Mouse (Mus musculus) limb, embryonic 12.5 days (tissue): ENCODE results near the gene Dhh. TPM values are rescaled to one million over a fixed set of nuclear protein-coding genes. Genes with fewer than 3 reads are reported as not detected.

Experiments used
- ATAC-seq: fragments of 200-750 bp; cut with Nextera tagmentation; 2 replicates; pipeline ENCODE4 v1.8.0; 2017; ENCODE audit warnings: low read depth, moderate TSS enrichment; ENCODE audit not compliant: insufficient number of reproducible peaks, insufficient read depth, low FRiP score, low TSS enrichment
- H3K27ac ChIP-seq: fragments of 300-500 bp; sonication (generic); 2 replicates; pipeline ENCODE4 v1.5.1; 2016; ENCODE audit warnings: mild to moderate bottlenecking, moderate library complexity
- H3K27me3 ChIP-seq: fragments of 300-500 bp; sonication (generic); 2 replicates; pipeline ENCODE4 v1.6.1; 2016; ENCODE audit warnings: mild to moderate bottlenecking, moderate library complexity
- H3K36me3 ChIP-seq: fragments of 300-500 bp; sonication (generic); 2 replicates; pipeline ENCODE4 v1.6.1; 2016; ENCODE audit warnings: mild to moderate bottlenecking, moderate library complexity
- H3K4me1 ChIP-seq: fragments of 300-500 bp; sonication (generic); replicated peaks from 2 replicates; pipeline ENCODE4 v1.6.1; 2016
- H3K4me2 ChIP-seq: fragments of 300-500 bp; sonication (generic); 2 replicates; pipeline ENCODE4 v1.6.1; 2016; ENCODE audit warnings: mild to moderate bottlenecking, moderate library complexity
- H3K4me3 ChIP-seq: fragments of 300-500 bp; sonication (generic); replicated peaks from 2 replicates; pipeline ENCODE4 v1.5.1; 2016; ENCODE audit warnings: mild to moderate bottlenecking
- H3K9ac ChIP-seq: fragments of 300-500 bp; sonication (generic); replicated peaks from 2 replicates; pipeline ENCODE4 v1.6.1; 2016; ENCODE audit warnings: mild to moderate bottlenecking, moderate library complexity
- H3K9me3 ChIP-seq: fragments of 300-500 bp; sonication (generic); 2 replicates; pipeline ENCODE4 v1.6.1; 2016; ENCODE audit warnings: mild to moderate bottlenecking, moderate library complexity
- WGBS: fragments of 180-500 bp; shearing (Covaris S2); methylation state at CpG from one replicate; pipeline ENCODE4 v1.1.7; 2016; 5-methylcytosine and 5-hydroxymethylcytosine counted together
- polyA plus RNA-seq: library from polyadenylated mRNA; unstranded; fragments of >200 nt; fragmentation: Nextera tagmentation; extraction: Ambion mirVana; gene quantifications from 2 replicates; pipeline ENCODE4 v1.2.1, GENCODE M21; 2016

Dhh gene
- polyA plus RNA-seq, 1 experiment from 2014 or later, result 0.74 TPM

DNA sequence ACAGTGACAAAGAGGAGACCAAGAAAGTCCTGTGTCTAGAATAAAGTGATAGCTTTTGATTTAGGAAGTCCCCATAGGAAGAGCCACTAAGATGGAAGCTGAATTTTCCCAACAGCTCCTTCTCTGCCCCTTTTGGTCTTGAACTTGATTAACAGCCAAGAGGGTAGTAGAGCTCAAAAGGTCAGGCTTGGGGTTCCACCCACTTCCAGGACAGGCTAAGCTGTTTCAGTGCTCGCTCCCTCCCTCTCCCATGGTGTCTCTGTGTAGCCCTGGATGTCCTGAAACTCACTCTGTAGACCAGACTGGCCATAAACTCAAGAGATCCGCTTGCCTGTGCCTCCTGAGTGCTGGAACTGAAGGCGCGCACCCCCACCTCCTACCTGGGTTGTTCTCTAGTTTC lies 17.7 kb upstream of the Dhh start:
- Histone ChIP-seq H3K27me3 (no peaks in the 10 kb centered on the region), H3K9me3 (no peaks in the 10 kb centered on the region), H3K36me3 (peaks cover 42% of the 10 kb centered on the region), H3K4me2 (peak overlapping the region; percentile 88), H3K27ac (no peak overlapping the region), H3K4me1 (peaks cover 11% of the 10 kb centered on the region), H3K9ac (0 out of 2 replicates have a peak overlapping the region, but pooled peaks have one; percentile 80), H3K4me3 (peak overlapping the region; percentile 86)
- 88% methylated on average over 4 of the region's 4 CpGs for WGBS
- ATAC-seq, result no peak

DNA sequence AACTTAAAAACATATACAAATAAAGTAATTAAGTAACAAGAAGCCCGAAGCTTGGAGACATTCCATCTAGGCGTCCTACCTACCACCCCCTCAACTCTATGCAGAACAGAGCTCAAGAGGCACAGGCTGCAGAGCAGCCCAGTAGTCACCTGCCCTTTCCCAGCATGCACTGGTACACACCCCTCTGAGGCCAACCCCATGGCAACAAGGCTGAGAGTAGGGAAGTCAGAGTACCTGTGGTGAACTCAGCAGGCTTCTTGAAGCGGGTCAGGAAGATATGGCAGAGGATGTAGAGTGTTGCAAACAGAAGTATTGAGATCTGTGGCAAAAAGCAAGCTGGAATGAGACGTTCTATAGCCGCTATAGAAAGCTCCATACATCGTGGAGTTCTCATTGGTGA lies 16.6 kb upstream of the Dhh start:
- peaks cover 11% of the 10 kb centered on the region for H3K4me1 ChIP-seq
- peaks cover 53% of the 10 kb centered on the region for H3K36me3 ChIP-seq
- H3K4me3 ChIP-seq, result no peak overlapping the region
- H3K27ac ChIP-seq, result no peak overlapping the region
- 92% methylated on average over 6 of the region's 6 CpGs for WGBS
- no peaks in the 10 kb centered on the region for H3K27me3 ChIP-seq
- no peak overlapping the region for H3K4me2 ChIP-seq
- H3K9ac ChIP-seq, result no peak overlapping the region
- no peak for ATAC-seq
- H3K9me3 ChIP-seq, result no peaks in the 10 kb centered on the region

GRCm38 (mm10) chr15:98904692-98905091 lies 6.4 kb upstream of the Dhh start:
- no peak overlapping the region for H3K4me3 ChIP-seq
- no peak overlapping the region; the same call in 1 of the 2 replicates for H3K9ac ChIP-seq
- H3K27me3 ChIP-seq, result peaks cover 15% of the 10 kb centered on the region
- no peak overlapping the region for H3K4me2 ChIP-seq
- H3K27ac ChIP-seq, result no peak overlapping the region
- no peaks in the 10 kb centered on the region for H3K4me1 ChIP-seq
- no peak for ATAC-seq
- H3K9me3 ChIP-seq, result no peaks in the 10 kb centered on the region
- WGBS, result 30% methylated on average over 10 of the region's 10 CpGs
- H3K36me3 ChIP-seq, result peaks cover 68% of the 10 kb centered on the region

DNA sequence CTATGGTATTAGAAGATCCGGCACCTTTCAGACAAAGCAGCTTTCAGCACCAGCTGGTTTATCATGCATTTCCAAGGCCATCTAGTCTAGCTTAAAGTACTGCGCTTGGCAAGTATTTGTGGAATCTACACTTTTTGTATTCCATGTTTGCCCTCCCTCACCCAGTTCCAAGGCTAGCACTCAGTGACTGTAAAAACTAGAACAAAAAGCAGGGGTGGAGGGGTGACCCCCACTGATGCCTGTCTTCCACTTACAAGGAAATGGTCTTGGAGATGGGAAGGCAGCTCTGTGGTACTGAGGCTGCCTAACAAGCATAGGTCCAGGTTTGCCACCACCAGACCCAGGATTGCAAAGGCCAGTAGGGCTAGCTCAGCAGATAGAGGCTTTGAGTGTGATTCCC lies 4.3 kb upstream of the Dhh start:
- WGBS, result 88% methylated on average over 2 of the region's 2 CpGs
- Histone ChIP-seq H3K27ac (no peak overlapping the region), H3K9me3 (no peaks in the 10 kb centered on the region), H3K27me3 (peaks cover 36% of the 10 kb centered on the region), H3K4me3 (no peak overlapping the region), H3K4me2 (no peak overlapping the region), H3K36me3 (peaks cover 47% of the 10 kb centered on the region), H3K9ac (no peak overlapping the region), H3K4me1 (peaks cover 11% of the 10 kb centered on the region)
- ATAC-seq, result no peak

- WGBS, result 66% methylated on average over 1 of the region's 1 CpGs
Measured at GRCm38 (mm10) chr15:98901530-98901929, 3.2 kb upstream of the Dhh start.

GRCm38 (mm10) chr15:98897495-98897894 lies 845 bp downstream of the Dhh start:
- no peak for ATAC-seq
- no peak overlapping the region; the same call in 1 of the 2 replicates for H3K4me3 ChIP-seq
- WGBS, result 4% methylated on average over 10 of the region's 10 CpGs
- no peak overlapping the region for H3K27ac ChIP-seq
- no peaks in the 10 kb centered on the region for H3K9me3 ChIP-seq
- no peaks in the 10 kb centered on the region for H3K36me3 ChIP-seq
- H3K9ac ChIP-seq, result no peak overlapping the region
- peaks cover 41% of the 10 kb centered on the region for H3K4me1 ChIP-seq
- H3K27me3 ChIP-seq, result peaks cover 87% of the 10 kb centered on the region
- H3K4me2 ChIP-seq, result peak overlapping the region; percentile 50

More at GRCm38 (mm10) chr15:98901530-98901929, 3.2 kb upstream of the Dhh start:
- Histone ChIP-seq H3K9me3 (no peaks in the 10 kb centered on the region), H3K9ac (no peak overlapping the region), H3K27ac (no peak overlapping the region), H3K36me3 (peaks cover 37% of the 10 kb centered on the region), H3K4me1 (peaks cover 15% of the 10 kb centered on the region), H3K27me3 (peaks cover 47% of the 10 kb centered on the region), H3K4me2 (no peak overlapping the region), H3K4me3 (no peak overlapping the region)
- ATAC-seq, result no peak

DNA sequence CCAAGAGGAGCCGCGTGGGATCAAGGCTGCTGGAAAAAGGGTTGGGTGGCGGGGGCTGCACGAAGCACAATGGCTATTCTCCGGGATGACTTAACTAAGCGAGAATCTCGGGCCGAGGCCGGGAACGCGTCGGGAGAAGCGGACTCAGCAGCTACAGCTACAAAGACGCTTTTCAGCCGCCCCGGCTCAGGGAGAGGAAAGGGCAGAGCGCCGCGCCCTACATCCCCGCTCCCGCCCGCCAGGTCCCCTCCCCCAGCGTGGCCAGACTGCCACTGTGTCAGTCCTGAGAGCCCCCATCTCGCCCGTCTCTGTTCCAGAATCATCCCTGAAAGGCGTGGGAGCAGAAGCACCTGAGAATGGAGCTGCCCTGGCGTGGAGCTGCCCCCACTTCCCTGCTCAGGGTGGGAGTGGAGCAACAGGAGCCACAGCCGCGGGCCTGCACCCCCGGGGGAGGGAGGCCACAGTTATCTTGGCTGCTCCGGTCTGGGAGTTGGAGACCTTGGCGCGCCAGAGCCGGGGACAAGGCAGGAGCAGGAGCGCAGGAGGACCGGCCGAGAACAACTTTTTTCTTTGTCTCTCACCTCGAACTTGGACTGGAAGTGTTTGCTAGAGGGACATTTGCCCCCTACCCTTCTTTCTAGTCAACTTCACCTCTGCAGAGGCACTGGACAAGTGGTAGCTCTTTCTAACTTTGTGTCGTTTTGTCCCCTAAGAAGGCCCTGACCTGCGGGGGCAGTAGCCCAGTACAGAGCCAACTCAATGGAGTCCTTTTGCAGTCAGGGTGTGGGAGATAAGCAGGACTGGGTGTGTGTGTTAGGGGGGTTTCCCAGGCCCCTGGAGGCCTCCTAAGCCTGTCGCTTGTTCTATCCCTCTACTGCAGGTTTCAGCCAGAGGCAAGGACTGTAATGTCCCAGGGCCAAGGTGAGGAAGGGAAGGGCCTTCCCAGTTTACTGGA lies 2.4 kb downstream of the Dhh start:
- peak overlapping the region; percentile 58 for H3K9ac ChIP-seq
- no peak overlapping the region for H3K27ac ChIP-seq
- 2% methylated on average over 41 of the region's 41 CpGs for WGBS
- no peaks in the 10 kb centered on the region for H3K36me3 ChIP-seq
- H3K4me2 ChIP-seq, result peak overlapping the region; percentile 62
- H3K27me3 ChIP-seq, result peaks cover 100% of the 10 kb centered on the region
- no peaks in the 10 kb centered on the region for H3K9me3 ChIP-seq
- peaks cover 41% of the 10 kb centered on the region for H3K4me1 ChIP-seq
- ATAC-seq, result no peak; the same call in 1 of the 2 replicates
- H3K4me3 ChIP-seq, result peak overlapping the region; percentile 37

- WGBS, result 2% methylated on average over 38 of the region's 38 CpGs
- peak overlapping the region; percentile 51 for H3K4me3 ChIP-seq
- H3K27me3 ChIP-seq, result peaks cover 96% of the 10 kb centered on the region
- H3K9ac ChIP-seq, result peak overlapping the region; percentile 58; the same call in 1 of the 2 replicates
- no peak overlapping the region for H3K27ac ChIP-seq
- peaks cover 41% of the 10 kb centered on the region for H3K4me1 ChIP-seq
- peak overlapping the region; percentile 97 for H3K4me2 ChIP-seq
- no peak for ATAC-seq
- H3K9me3 ChIP-seq, result no peaks in the 10 kb centered on the region
- H3K36me3 ChIP-seq, result no peaks in the 10 kb centered on the region
Measured at GRCm38 (mm10) chr15:98894746-98895634, 3.4 kb downstream of the Dhh start.

GRCm38 (mm10) chr15:98893940-98894745 lies 4.2 kb downstream of the Dhh start, which contains the start of gene Rhebl1:
TSS of gene Rhebl1 (minus strand) at chr15:98894540.
- Histone ChIP-seq H3K27ac (no peak within 1 kb of the TSS), H3K36me3 (no peaks in the 10 kb centered on the region), H3K4me3 (peak within 1 kb of the TSS; percentile 51), H3K4me2 (peak within 1 kb of the TSS; percentile 97), H3K9ac (peak within 1 kb of the TSS; percentile 60), H3K9me3 (no peaks in the 10 kb centered on the region), H3K4me1 (peaks cover 41% of the 10 kb centered on the region), H3K27me3 (peaks cover 87% of the 10 kb centered on the region)
- ATAC-seq, result no peak
- whole genome bisulfite sequencing, result under 1% methylated on average over 77 of the region's 77 CpGs

DNA sequence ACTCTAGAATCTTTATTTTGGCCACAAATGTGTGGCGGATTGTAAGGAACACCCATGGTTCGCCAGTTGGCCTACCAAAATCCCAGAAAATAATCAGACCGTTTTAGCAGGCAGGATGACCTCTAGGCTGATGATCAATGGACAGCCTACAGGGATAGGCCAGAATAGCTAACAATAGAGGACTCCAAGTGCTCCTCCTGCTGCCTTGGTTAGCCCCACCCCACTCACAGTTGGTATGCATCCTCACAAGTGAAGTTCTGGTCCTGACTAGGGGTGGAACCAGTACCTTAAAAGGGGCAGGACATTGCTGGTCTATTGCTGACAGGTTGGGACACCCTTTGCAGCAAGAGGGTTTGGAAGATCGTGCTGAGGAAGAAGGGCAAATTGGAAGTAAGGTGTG lies 5.3 kb downstream of the Dhh start:
- 52% methylated on average over 4 of the region's 4 CpGs for WGBS

More for the DNA sequence above, 5.3 kb downstream of the Dhh start:
- ATAC-seq, result no peak
- Histone ChIP-seq H3K36me3 (no peaks in the 10 kb centered on the region), H3K9me3 (no peaks in the 10 kb centered on the region), H3K27ac (no peak overlapping the region), H3K4me2 (no peak overlapping the region), H3K27me3 (peaks cover 76% of the 10 kb centered on the region), H3K4me1 (peaks cover 35% of the 10 kb centered on the region), H3K9ac (no peak overlapping the region), H3K4me3 (no peak overlapping the region)
